ENCODE assay signal across 11 mouse cellular contexts in the genomic region with DNA sequence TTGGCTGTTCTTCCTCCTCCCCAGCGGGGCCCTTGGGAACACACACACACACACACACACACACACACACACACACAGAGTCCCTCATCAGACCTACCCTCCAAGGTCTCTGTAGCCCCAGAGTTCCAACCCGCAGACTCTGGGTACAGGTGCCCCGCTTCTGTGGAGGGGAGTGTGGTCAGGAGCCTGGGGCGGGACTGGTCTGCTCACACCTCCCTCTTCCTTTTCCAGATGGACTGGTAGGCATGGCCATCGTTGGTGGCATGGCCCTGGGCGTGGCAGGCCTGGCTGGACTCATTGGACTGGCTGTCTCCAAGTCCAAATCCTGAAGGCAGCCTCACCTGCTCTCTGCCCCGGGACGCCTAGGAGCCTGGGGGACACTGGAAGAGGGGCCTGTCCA. TPM values are rescaled to one million over a fixed set of nuclear protein-coding genes. Genes with fewer than 3 reads are reported as not detected.
DNase-seq lines count a peak whose midpoint lies in the region; ATAC-seq and TF ChIP-seq lines count a peak whose summit lies in the region.
"Had no signal": no experiment of that assay in that cellular context is flagged by ENCODE, and none has a peak within 500 bp of the region (broad histone marks: within the 10 kb centered on the region; RNA-seq: fewer than 3 reads in every experiment).

No protein-coding gene starts in this region.

- peak overlapping the region; percentile 62 for H3K27ac ChIP-seq in intestine, embryonic 14.5 days (ENCODE audit: low read depth)
- H3K27ac ChIP-seq in limb, embryonic 15.5 days = peak overlapping the region; percentile 6; the same call in 1 of the 2 replicates
- H3K27ac ChIP-seq: hindbrain, embryonic 15.5 days had no signal

- intact Hi-C loops in heart, postnatal 14 days (cut with DNase I) = loop anchor here (10.0 kb wide), 1 partner anchor 819 kb away; a partner anchor contains a TSS

- ATAC-seq in intestine, embryonic 14.5 days (replicated peaks; ENCODE audit: low FRiP score, low TSS enrichment, low read depth) = no peak
- no peak for ATAC-seq in limb, embryonic 15.5 days (ENCODE audit: insufficient number of reproducible peaks, low FRiP score, low TSS enrichment, low read depth)
- ATAC-seq: forebrain, embryonic 14.5 days had no signal

- WGBS in intestine, embryonic 14.5 days = 79% methylated on average over 8 of the region's 8 CpGs
- 93% methylated on average over 8 of the region's 8 CpGs for WGBS in limb, embryonic 15.5 days

- H3K9me3 ChIP-seq in E14TG2a.4 (ENCODE audit: low read length) = no peaks in the 10 kb centered on the region
- no peaks in the 10 kb centered on the region for H3K9me3 ChIP-seq in intestine, embryonic 14.5 days (ENCODE audit: control insufficient read depth, low read length)
- no peaks in the 10 kb centered on the region for H3K9me3 ChIP-seq in limb, embryonic 15.5 days
- H3K9me3 ChIP-seq: hindbrain, embryonic 15.5 days had no signal

- no peak for TF ChIP-seq CTCF in E14TG2a.4 (conservative IDR thresholded peaks at IDR 0.05; ENCODE audit: low read length)

- H3K4me1 ChIP-seq in E14TG2a.4 (replicated peaks; ENCODE audit: low read depth, low read length) = peaks cover 73% of the 10 kb centered on the region
- peaks cover 25% of the 10 kb centered on the region for H3K4me1 ChIP-seq in intestine, embryonic 14.5 days (replicated peaks; ENCODE audit: control insufficient read depth, insufficient read depth, low read length)
- H3K4me1 ChIP-seq in limb, embryonic 15.5 days = peaks cover 24% of the 10 kb centered on the region

- no peak overlapping the region for H3K9ac ChIP-seq in intestine, embryonic 14.5 days (ENCODE audit: low read length)
- H3K9ac ChIP-seq in limb, embryonic 15.5 days = no peak overlapping the region; the same call in 1 of the 2 replicates
- H3K9ac ChIP-seq: hindbrain, embryonic 15.5 days had no signal

- H3K27me3 ChIP-seq in E14TG2a.4 (ENCODE audit: insufficient read depth, low read length) = no peaks in the 10 kb centered on the region
- H3K27me3 ChIP-seq in intestine, embryonic 14.5 days (replicated peaks; ENCODE audit: control insufficient read depth, insufficient read depth, low read length) = no peaks in the 10 kb centered on the region
- H3K27me3 ChIP-seq in limb, embryonic 15.5 days = no peaks in the 10 kb centered on the region
- H3K27me3 ChIP-seq: hindbrain, embryonic 15.5 days had no signal

- H3K4me2 ChIP-seq in intestine, embryonic 14.5 days (ENCODE audit: low read length) = no peak overlapping the region
- no peak overlapping the region for H3K4me2 ChIP-seq in limb, embryonic 15.5 days
- H3K4me2 ChIP-seq: hindbrain, embryonic 15.5 days had no signal

- peak overlapping the region; percentile 59 for H3K4me3 ChIP-seq in E14TG2a.4 (replicated peaks; ENCODE audit: low read length)
- H3K4me3 ChIP-seq in intestine, embryonic 14.5 days (ENCODE audit: low read depth, low read length) = no peak overlapping the region
- no peak overlapping the region for H3K4me3 ChIP-seq in limb, embryonic 15.5 days
- H3K4me3 ChIP-seq: hindbrain, embryonic 15.5 days had no signal

- H3K36me3 ChIP-seq in E14TG2a.4 (ENCODE audit: insufficient read depth, low read length) = peaks cover 57% of the 10 kb centered on the region
- peaks cover 38% of the 10 kb centered on the region for H3K36me3 ChIP-seq in intestine, embryonic 14.5 days (ENCODE audit: control insufficient read depth, insufficient read depth, low read length)
- H3K36me3 ChIP-seq in limb, embryonic 15.5 days = peaks cover 38% of the 10 kb centered on the region

- peak; percentile 95 for DNase-seq in heart, adult 11 months
- no peak for DNase-seq in heart, postnatal 14 days
- DNase-seq in intestine, embryonic 14.5 days (ENCODE audit: low spot score) = no peak
- DNase-seq in ovary, postnatal 36 days (ENCODE audit: low spot score) = no peak
- DNase-seq in cerebellum, adult 11 months = no peak
- DNase-seq in layer of hippocampus, postnatal 10 days (ENCODE audit: low spot score in 2 of 2) = no peak
- DNase-seq: B cell, adult 2 months had no signal

RNA-seq across cellular contexts. Expression of a gene that starts 0.7 kb away (rescaled TPM):
- total RNA-seq in heart, postnatal 14 days (2021) = 10 to 100 TPM in 1 of 2 experiments, 1 to 10 TPM in 1; 8.9 to 11.2 TPM
- polyA plus RNA-seq in intestine, embryonic 14.5 days (2014; fragmentation: Nextera tagmentation; extraction: Ambion mirVana) = 12.7 and 18.4 TPM in 2 replicates
- polyA plus RNA-seq in limb, embryonic 15.5 days (2015; fragmentation: Nextera tagmentation; extraction: Ambion mirVana) = 0.15 and 1.0 TPM in 2 replicates
- total RNA-seq in layer of hippocampus, postnatal 10 days (2021) = not detected
- polyA plus RNA-seq: forebrain, embryonic 14.5 days had no signal

RNA-seq across cellular contexts. Expression of a gene that starts 12.6 kb away (rescaled TPM):
- total RNA-seq in heart, postnatal 14 days (2021) = 100 to 1,000 TPM; 166 to 167 TPM
- polyA plus RNA-seq in intestine, embryonic 14.5 days (2014; fragmentation: Nextera tagmentation; extraction: Ambion mirVana) = 309 and 315 TPM in 2 replicates
- polyA plus RNA-seq in limb, embryonic 15.5 days (2015; fragmentation: Nextera tagmentation; extraction: Ambion mirVana) = 228 and 240 TPM in 2 replicates
- total RNA-seq in layer of hippocampus, postnatal 10 days (2021) = 100 to 1,000 TPM; 196 to 209 TPM

RNA-seq across cellular contexts. Expression of a gene that starts 21.1 kb away (rescaled TPM):
- 10 to 100 TPM; 40.3 to 42.2 TPM for total RNA-seq in heart, postnatal 14 days (2021)
- 42.0 and 44.1 TPM in 2 replicates for polyA plus RNA-seq in intestine, embryonic 14.5 days (2014; fragmentation: Nextera tagmentation; extraction: Ambion mirVana)
- 61.4 and 73.5 TPM in 2 replicates for polyA plus RNA-seq in limb, embryonic 15.5 days (2015; fragmentation: Nextera tagmentation; extraction: Ambion mirVana)
- total RNA-seq in layer of hippocampus, postnatal 10 days (2021) = 10 to 100 TPM; 38.5 to 44.0 TPM

RNA-seq across cellular contexts. Expression of a gene that starts 22.1 kb away (rescaled TPM):
- total RNA-seq in heart, postnatal 14 days (2021) = 10 to 100 TPM; 50.4 to 54.9 TPM
- 102 and 104 TPM in 2 replicates for polyA plus RNA-seq in intestine, embryonic 14.5 days (2014; fragmentation: Nextera tagmentation; extraction: Ambion mirVana)
- polyA plus RNA-seq in limb, embryonic 15.5 days (2015; fragmentation: Nextera tagmentation; extraction: Ambion mirVana) = 96.7 and 106 TPM in 2 replicates
- 10 to 100 TPM; 78.6 to 84.6 TPM for total RNA-seq in layer of hippocampus, postnatal 10 days (2021)

RNA-seq across cellular contexts. Expression of a gene that starts 57.7 kb away (rescaled TPM):
- total RNA-seq in heart, postnatal 14 days (2021) = 10 to 100 TPM; 10.7 to 12.0 TPM
- 59.4 and 71.7 TPM in 2 replicates for polyA plus RNA-seq in intestine, embryonic 14.5 days (2014; fragmentation: Nextera tagmentation; extraction: Ambion mirVana)
- polyA plus RNA-seq in limb, embryonic 15.5 days (2015; fragmentation: Nextera tagmentation; extraction: Ambion mirVana) = 56.2 and 60.5 TPM in 2 replicates
- total RNA-seq in layer of hippocampus, postnatal 10 days (2021) = 10 to 100 TPM; 68.9 to 70.8 TPM

Comparison
In these comparisons a context has a peak if more than half of its experiments do, and no peak if none do; other contexts are left out.
1. RNA of a gene that starts 0.7 kb away (total RNA-seq): 8.9 to 11.2 TPM in heart, postnatal 14 days; not detected in layer of hippocampus, postnatal 10 days; every median in the first group is over 4 times any median in the second.